Mouse (Mus musculus): ENCODE results near the gene Prss53. TPM values are rescaled to one million over a fixed set of nuclear protein-coding genes. Genes with fewer than 3 reads are reported as not detected.

Gene Prss53
- total RNA-seq, 1 experiment from 2014 or later: not detected

DNA sequence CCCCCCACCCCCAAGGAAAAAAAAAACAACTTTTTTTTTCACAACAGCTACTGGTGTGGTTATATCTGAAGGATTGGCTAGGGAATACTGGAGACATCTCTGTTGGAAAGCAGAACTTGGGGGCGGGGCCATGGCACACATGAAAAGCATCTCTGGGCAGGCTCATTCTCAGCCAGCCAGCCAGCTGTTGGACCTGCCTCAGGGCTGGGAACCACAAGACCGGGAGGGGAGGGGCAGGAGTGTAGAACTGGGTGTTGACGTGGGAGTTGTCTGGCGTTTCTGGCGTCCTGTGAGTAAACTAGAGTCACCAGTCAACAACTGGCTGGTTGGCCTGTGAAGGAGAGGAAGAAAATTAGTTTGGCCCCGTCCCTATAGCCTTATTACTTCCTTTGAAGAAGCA lies 4.8 kb downstream of the Prss53 start:
- ATAC-seq (replicated peaks; ENCODE audit: insufficient number of reproducible peaks, low FRiP score, low TSS enrichment, poor library complexity, severe bottlenecking): no peak

DNA sequence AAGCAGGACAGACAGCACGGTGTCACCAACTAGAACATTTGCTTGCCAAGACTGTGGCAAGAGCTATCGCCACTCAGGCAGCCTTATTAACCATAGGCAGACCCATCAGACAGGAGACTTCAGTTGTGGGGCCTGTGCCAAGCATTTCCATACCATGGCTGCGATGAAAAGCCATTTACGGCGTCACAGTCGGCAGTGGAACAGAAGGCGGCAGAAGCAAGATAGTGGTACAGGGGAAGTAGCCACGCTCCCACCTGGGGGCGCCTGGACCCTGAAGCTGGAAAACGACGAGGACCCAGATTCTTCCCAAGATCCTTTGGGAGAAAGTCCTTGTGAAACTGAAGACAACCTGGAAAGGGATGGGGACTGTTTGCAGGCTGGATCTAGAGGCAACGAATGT lies 10.3 kb downstream of the Prss53 start:
- ATAC-seq (replicated peaks; ENCODE audit: insufficient number of reproducible peaks, low FRiP score, low TSS enrichment, poor library complexity, severe bottlenecking): no peak

DNA sequence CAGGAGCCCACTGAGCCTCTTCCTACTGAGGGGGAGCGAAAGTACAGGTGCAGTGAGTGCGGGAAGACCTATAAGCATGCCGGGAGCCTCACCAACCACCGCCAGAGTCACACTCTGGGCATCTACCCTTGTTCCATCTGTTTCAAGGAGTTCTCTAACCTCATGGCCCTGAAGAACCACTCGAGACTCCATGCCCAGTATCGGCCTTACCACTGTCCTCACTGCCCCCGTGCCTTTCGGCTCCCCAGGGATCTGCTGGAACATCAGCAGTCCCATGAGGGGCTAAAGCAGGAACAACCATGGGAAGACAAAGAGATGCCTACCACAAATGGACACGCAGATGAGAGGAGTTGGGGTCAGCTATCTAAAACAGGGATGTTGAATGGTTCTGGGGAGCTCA lies 11.5 kb downstream of the Prss53 start:
- no peak for ATAC-seq (replicated peaks; ENCODE audit: insufficient number of reproducible peaks, low FRiP score, low TSS enrichment, poor library complexity, severe bottlenecking)

DNA sequence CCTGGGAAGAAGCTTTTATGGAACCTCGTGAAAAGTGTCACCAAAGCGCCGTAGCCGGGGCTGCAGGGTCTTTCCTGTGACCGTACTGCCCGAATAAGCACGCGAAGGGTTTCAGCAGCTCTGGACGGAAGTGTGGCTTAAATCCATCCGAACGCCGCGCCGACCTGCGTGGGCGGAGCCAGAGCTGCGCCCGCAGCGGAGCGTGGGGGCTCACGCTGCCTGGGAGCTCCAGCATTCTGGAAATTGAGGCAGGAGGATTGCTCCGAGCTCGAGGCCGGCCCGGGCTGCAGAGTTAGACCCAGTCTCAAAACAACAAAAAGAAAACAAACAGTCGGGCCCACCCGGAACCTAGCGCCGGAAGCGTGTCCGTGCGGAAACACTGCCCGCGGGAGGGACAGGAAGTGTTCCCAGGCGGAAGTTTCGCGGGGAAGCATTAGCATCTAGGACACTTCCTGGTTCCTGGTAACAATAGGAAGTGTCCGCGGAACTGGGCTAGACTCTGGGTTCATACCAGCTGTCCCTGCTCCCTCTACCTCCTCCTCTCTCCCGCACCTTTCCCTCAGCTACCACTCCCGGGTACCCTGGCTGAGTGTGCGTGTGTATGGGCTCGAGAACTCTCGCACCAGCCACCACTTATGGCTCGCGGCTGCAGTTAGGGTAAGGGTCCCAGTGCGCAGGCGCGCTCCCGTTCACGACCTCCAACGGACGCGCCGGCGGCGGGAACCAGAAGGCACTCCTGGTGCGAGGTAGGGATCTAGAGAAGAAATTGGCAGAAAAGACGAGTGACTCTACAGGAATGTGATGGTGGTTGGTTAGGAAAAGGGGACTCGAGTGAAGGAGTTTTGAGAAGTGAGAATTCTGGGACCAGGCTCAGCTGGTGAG lies 14.1 kb downstream of the Prss53 start, which contains the start of gene Zfp668:
TSS of gene Zfp668 (minus strand) at position 362 of the 882 bp plus-strand sequence.
- peak; percentile 79 for ATAC-seq (replicated peaks; ENCODE audit: insufficient number of reproducible peaks, low FRiP score, low TSS enrichment, poor library complexity, severe bottlenecking)

DNA sequence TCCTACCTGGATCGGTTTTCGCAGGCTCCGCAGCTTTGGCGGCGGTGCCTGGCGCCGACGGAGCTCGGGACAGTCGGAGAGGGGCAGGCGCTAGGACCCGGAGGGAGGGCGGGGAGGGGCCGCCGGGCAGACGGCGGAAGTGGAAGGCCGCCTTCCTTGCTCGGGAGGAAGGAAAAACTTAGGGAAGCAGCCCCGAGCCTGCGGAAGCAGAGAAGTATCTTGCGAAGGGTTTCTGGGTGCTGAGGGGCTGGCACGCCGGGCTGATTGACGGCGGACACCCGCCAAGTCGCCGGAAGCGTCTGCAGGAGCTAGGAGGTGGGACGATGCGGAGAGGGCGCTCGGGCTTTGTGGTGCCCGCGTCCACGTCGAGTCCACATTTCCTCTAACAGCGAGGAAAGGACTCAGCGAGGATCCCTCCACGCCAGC lies 14.7 kb downstream of the Prss53 start, which contains the start of gene Zfp646:
TSS of gene Zfp646 (plus strand) at position 181 of the 426 bp plus-strand sequence.
- peak; percentile 48 for ATAC-seq (replicated peaks; ENCODE audit: insufficient number of reproducible peaks, low FRiP score, low TSS enrichment, poor library complexity, severe bottlenecking)

DNA sequence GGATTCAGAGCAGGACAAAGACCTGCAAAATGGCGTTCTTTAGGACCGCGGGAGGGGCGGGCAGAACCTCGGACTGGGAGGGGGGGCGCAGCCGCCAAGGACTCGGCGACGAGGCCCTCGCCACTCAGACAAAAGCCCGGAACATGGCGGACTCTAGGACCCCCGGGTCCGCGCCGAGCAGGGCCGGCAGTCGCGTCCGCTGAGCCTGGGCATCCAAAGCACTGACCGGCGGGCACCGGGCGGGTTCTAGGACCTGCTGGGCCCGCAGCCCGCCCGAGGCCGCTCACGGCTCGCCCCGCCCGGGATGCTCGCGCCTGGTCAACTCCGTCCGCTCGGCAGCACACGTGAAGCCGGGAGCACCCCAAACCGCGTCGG lies 15.2 kb downstream of the Prss53 start:
- peak; percentile 51 for ATAC-seq (replicated peaks; ENCODE audit: insufficient number of reproducible peaks, low FRiP score, low TSS enrichment, poor library complexity, severe bottlenecking)

DNA sequence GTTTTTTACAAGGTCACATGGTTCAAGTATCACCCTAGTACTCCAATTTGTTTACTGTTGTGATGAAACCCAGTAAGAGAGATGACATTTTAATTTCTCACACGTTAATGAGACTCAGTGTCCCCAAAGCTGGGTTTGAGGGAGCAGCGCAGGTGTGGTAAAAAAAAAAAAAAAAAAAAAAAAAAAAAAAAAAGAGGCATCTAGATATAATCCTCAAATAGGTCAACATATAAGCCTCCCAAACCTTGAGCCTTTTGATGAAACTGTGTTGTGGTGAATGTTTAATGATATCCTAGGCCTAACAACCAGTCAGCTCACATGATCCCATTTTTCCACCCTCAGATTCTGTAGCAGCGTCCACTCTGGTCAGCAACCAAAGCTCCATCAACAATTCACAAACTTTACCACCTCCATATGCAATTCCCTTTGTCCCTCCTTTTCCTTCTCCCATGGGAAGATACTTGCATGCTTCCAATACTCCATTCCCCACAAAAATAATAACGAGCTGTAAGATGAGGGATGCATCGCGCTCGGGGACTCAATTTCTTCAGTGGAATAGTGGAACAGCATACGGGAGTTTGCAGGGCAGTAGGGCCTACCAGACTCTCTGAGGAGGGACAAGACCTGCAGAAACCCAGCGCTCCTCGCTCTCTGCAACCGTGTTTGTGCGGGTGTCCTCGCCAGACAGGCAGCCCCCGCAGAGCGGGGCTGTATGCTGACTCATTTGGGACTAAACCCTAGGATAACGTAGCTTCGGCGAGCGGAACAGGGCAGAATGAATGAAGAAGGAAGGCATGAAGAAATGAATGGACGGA lies 15.8 kb downstream of the Prss53 start:
- 0 out of 2 replicates have a peak, but pooled peaks have one; percentile 2 for ATAC-seq (replicated peaks; ENCODE audit: insufficient number of reproducible peaks, low FRiP score, low TSS enrichment, poor library complexity, severe bottlenecking)

DNA sequence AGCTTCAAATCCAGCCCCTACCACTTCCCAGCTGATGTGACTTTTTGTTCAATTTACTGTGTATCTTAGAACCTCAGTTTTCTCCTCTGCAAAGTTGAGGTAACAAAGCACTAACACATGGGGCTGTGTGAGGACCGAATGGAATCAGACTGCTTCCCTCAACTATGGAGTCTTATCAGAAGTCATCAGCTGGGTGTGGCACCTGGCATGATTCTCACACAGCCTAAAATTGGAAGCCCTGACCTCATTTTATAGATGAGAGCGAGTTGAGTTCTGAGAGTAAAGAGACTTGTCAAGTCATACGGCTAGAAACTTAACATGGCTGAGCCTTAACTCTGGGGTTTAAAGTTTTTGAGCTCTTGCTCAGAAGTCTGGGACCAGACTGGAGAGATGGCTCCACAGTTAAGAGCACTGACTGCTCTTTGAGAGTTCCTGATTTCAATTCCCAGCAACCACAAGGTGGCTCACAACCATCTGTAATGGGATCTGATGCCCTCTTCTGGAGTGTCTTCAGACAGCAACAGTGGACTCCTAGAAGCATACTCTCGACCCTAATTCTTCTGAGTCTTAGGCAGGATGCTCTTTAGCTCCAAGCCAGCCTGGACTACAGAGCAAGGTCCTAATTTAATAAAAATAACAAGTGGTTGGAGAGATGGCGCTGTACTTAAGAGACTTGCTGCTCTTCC lies 20.5 kb downstream of the Prss53 start:
- ATAC-seq (replicated peaks; ENCODE audit: insufficient number of reproducible peaks, low FRiP score, low TSS enrichment, poor library complexity, severe bottlenecking): no peak

DNA sequence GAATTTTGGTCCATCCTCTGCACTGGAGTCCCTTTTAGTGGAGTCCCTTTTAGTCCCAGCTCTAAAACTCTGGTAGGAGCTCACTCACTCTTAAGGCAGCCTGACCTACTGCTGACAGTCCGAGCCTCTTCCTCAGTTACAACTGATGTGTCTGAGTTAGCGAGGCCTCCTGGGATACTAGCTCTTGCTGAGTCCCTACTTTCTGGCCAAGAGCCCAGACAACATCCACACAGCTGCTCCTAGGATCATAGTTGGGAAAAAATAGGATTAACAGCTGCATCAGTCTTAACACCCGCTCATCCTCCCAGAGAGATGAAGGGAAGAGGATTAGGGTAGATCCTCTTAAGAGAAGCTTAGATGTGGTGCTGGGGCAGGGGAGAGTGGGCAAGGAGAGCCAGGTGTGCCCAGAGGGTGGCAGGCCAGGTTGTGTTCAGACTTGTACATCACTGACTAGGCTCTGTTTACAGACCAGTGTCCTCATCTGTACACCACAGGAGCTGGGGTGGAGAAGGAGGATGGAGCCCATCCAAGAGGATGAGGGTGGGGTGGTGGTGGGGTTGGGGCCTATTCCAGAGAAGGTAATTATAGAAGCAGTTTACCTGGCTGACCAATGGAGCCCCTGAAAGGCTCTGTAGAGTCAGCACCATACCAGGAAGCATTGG lies 21.5 kb downstream of the Prss53 start:
- ATAC-seq (replicated peaks; ENCODE audit: insufficient number of reproducible peaks, low FRiP score, low TSS enrichment, poor library complexity, severe bottlenecking): no peak

DNA sequence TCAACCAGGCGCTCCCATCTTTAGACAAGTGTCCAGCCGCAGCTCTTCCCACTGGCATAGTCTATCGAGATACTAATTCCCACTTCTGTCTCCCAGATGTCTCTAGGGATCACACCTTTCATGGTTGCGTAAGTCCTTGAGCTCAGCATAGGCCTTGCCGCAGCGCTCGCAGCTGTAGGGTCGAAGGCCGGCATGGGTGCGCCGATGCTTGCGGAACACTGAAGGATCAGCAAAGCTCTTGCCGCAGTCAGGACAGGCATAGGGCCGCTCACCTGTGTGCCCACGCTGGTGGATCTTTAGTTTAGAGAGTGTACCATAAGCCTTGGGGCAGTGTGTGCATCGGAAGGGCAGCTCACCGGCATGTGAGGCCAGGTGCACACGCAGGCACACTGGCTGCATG lies 23.1 kb downstream of the Prss53 start:
- no peak for ATAC-seq (replicated peaks; ENCODE audit: insufficient number of reproducible peaks, low FRiP score, low TSS enrichment, poor library complexity, severe bottlenecking)

DNA sequence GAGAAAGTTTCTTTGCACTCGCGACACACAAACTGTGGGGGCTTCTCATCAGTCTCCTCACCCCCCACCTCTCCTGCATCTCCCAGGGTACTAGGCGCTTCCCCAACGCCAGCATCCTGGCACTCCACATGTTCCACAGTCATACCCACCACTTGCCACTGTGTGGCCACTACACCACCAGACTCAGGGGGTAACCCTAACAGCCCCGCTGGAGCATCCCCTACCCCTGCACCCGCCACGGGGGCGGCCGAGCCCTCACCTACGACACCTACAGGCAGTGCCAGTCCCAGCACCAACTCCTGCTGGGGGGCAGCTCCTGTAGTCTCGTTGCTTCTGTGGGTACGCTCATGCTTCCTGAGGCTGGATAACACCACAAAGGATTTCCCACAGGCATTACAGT lies 24.3 kb downstream of the Prss53 start:
- ATAC-seq (replicated peaks; ENCODE audit: insufficient number of reproducible peaks, low FRiP score, low TSS enrichment, poor library complexity, severe bottlenecking): no peak

DNA sequence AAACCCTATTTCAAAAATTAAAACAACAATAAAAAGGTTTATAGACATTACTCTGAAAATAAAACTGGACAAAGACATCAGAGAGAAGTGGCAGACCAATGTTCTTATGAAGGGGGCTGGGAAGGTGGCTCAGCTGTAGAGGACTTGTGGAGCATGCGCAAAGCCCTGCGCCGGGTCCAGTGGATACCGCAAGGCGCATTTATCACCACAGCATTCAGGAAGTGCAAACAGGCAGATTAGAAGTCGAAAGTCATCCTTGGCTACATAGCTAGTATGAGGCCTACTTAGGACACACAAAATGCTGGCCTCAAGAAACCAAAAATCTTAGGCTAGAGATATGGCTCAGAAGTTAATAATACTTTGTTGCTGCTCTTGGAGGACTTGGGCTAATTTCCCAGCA lies 32.5 kb downstream of the Prss53 start:
- no peak for ATAC-seq (replicated peaks; ENCODE audit: insufficient number of reproducible peaks, low FRiP score, low TSS enrichment, poor library complexity, severe bottlenecking)

DNA sequence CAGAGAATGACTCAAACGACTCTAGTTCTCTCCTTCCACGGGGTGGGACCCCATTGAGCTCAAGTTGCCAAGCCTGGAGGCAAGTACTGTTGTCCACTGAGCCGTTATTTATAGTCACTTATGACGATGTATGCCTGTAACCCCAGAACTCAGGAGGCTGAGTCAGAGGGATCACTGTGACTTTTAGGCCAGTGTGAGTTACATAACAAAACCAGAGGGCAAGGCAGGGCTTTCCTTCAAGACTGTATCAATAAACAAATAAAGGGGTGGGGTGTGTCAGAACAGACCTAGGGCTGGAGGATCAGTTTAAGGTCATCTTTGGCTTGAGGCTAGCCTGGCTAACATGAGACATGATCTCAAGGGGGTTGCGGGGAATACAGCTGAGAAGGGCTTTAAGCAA lies 39.9 kb downstream of the Prss53 start:
- peak; percentile 32; the same call in 1 of the 2 replicates for ATAC-seq (replicated peaks; ENCODE audit: insufficient number of reproducible peaks, low FRiP score, low TSS enrichment, poor library complexity, severe bottlenecking)

DNA sequence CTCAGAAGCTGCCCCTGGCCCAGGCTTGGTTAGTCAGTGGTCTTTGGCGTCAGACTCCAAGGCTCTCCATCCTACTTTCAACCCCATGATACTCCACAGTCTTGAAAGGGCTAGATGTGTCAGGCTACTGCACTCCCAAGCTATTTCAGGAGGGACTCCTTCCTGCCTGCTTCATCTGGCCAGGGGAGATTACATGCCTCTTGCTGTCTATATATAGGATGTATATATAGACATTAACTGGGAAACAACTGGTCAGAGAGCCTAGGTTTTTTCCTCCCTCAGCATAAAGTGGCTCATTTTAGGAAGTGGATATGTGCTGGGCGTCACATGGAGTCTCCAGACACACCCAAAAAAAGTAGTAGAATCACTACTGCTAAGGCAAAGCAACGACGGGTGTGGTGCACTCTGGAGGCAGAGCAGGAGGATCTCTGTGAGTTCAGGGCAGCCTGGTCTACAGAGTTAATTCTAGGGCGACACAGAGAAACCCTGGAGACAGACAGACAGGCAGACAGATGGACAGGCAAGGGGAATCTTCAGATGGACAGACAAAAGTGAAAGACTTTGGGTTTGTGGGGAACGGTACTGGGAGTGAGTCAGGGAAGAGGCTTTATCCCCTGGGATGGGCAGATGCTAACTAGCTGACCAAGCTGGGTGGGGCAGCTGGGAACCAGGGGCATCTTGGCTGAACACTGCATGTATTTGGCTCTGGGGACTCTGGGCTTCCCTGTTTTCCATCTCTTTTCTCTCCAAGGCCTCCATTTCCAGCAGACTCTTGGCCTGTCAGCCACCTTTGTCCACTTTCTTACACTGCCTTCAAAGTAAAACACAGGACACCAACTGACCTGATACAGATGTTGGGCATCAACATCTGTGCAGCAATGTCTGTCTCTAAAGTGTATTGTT lies 40.5 kb downstream of the Prss53 start:
- ATAC-seq (replicated peaks; ENCODE audit: insufficient number of reproducible peaks, low FRiP score, low TSS enrichment, poor library complexity, severe bottlenecking): peak; percentile 78

DNA sequence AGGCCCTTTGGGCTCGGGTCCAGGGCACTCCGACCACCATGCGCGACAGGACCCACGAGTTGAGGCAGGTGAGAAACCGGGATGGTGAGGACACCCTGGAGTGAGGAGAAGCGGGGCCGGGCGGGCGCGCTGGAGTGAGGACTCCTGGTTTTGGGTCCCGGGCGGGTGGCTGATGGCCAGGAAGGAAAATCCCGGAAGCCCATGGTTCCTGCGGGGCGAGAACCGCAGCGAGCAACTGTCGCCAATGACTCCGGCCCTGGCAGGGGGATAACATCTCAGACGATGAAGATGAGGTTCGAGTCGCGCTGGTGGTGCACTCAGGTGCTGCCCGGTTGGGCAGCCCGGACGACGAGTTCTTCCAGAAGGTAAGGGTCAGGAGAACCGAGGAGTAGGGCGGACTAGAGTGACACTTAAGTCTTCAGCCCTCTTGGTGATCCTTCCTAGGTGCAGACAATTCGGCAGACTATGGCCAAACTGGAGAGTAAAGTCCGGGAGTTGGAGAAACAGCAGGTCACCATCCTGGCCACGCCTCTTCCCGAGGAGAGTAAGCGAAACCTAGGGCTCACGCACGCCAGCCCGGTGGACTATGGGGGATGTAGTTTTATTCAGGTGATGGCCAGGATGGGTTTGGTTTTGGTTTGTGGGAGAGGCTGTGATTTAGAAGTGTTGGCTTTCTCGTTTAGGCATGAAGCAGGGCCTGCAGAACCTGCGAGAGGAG lies 48.6 kb downstream of the Prss53 start:
- peak; percentile 83 for ATAC-seq (replicated peaks; ENCODE audit: insufficient number of reproducible peaks, low FRiP score, low TSS enrichment, poor library complexity, severe bottlenecking)

DNA sequence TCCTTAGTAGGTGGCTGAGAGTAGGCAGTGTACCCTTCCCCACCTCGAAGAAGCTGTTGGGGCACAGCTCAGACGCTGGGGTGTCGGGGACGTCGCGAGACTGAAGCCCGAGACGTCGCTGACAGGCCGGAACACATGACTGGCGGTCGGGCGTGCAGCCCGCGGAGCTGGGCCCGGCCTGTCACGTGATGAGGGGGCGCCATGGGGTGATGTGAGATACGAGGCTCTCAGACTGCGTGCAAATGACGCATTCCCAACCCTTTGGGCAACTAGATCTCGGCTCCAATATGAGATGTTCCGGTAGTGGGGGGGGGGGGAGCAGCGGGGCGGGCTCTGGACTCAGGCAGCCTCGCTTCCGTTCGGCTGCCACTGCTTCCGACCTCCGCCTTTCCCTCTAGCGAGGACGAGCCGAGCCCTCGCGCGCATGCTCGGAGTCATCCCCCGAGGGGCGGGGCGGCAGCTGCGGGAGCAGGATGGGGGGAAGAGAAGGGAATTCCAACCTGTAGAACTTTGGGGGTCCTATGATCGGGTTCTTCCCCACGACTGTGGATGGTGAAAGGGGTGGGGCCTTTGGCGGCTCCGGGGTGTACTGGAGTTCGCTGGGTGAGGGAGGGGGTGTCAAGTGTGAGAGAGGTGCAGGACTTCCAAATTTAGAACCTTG lies 49.3 kb downstream of the Prss53 start:
- ATAC-seq (replicated peaks; ENCODE audit: insufficient number of reproducible peaks, low FRiP score, low TSS enrichment, poor library complexity, severe bottlenecking): peak; percentile 80
